Mouse (Mus musculus) lung, embryonic 15.5 days (tissue): ENCODE data around the gene Spp2. TPM values are rescaled to one million over a fixed set of nuclear protein-coding genes. Genes with fewer than 3 reads are reported as not detected.

Experiments used
- ATAC-seq: fragments of 200-750 bp; cut with Nextera tagmentation; 2 replicates; pipeline ENCODE4 v1.8.0; 2017; ENCODE audit warnings: moderate number of reproducible peaks, borderline replicate concordance; ENCODE audit not compliant: low FRiP score, low TSS enrichment; ENCODE audit errors: extremely low read depth
- H3K27ac ChIP-seq: fragments of 300-500 bp; sonication (generic); 2 replicates; pipeline ENCODE4 v1.5.1; 2015; ENCODE audit warnings: moderate library complexity, mild to moderate bottlenecking, inconsistent platforms
- H3K27me3 ChIP-seq: fragments of 300-500 bp; sonication (generic); 2 replicates; pipeline ENCODE4 v1.6.1; 2015; ENCODE audit warnings: inconsistent platforms
- H3K36me3 ChIP-seq: fragments of 300-500 bp; sonication (generic); 2 replicates; pipeline ENCODE4 v1.6.1; 2015; ENCODE audit warnings: inconsistent platforms
- H3K4me1 ChIP-seq: fragments of 300-500 bp; sonication (generic); 2 replicates; pipeline ENCODE4 v1.6.1; 2015; ENCODE audit warnings: inconsistent platforms
- H3K4me2 ChIP-seq: fragments of 300-500 bp; sonication (generic); 2 replicates; pipeline ENCODE4 v1.6.1; 2015; ENCODE audit warnings: inconsistent platforms, mild to moderate bottlenecking, moderate library complexity
- H3K4me3 ChIP-seq: fragments of 300-500 bp; sonication (generic); 2 replicates; pipeline ENCODE4 v1.5.1; 2015; ENCODE audit warnings: mild to moderate bottlenecking, inconsistent platforms
- H3K9ac ChIP-seq: fragments of 300-500 bp; sonication (generic); 2 replicates; pipeline ENCODE4 v1.6.1; 2015; ENCODE audit warnings: inconsistent platforms
- H3K9me3 ChIP-seq: fragments of 300-500 bp; sonication (generic); 2 replicates; pipeline ENCODE4 v1.6.1; 2016; ENCODE audit warnings: inconsistent platforms
- WGBS: fragments of 180-500 bp; shearing (Covaris S2); methylation state at CpG from one replicate; pipeline ENCODE4 v1.1.7; 2015; 5-methylcytosine and 5-hydroxymethylcytosine counted together
- polyA plus RNA-seq: library from polyadenylated mRNA; unstranded; fragments of >200 nt; fragmentation: Nextera tagmentation; extraction: Ambion mirVana; gene quantifications from 2 replicates; pipeline ENCODE4 v1.2.1, GENCODE M21; 2015

Spp2 gene
- polyA plus RNA-seq, 1 experiment from 2014 or later = 0.75 TPM

- Histone ChIP-seq H3K9ac (no peak overlapping the region), H3K9me3 (no peaks in the 10 kb centered on the region), H3K27me3 (no peaks in the 10 kb centered on the region), H3K4me1 (no peaks in the 10 kb centered on the region), H3K36me3 (no peaks in the 10 kb centered on the region), H3K4me2 (no peak overlapping the region), H3K27ac (no peak overlapping the region), H3K4me3 (no peak overlapping the region)
- no peak for ATAC-seq
- 71% methylated on average over 5 of the region's 5 CpGs for WGBS
These were observed 5.3 kb downstream of the Spp2 start for GRCm38 (mm10) chr1:88412013-88412412.

- H3K27me3 ChIP-seq = no peaks in the 10 kb centered on the region
- 71% methylated on average over 2 of the region's 2 CpGs for WGBS
These were observed 12.2 kb downstream of the Spp2 start for GRCm38 (mm10) chr1:88418943-88419342.

GRCm38 (mm10) chr1:88422045-88422444 lies 15.3 kb downstream of the Spp2 start:
- Histone ChIP-seq H3K27me3 (no peaks in the 10 kb centered on the region), H3K4me3 (no peak overlapping the region), H3K4me1 (0 out of 2 replicates have a peak, but pooled peaks cover 2% of the 10 kb centered on the region), H3K9ac (no peak overlapping the region), H3K27ac (no peak overlapping the region), H3K9me3 (no peaks in the 10 kb centered on the region), H3K4me2 (no peak overlapping the region), H3K36me3 (no peaks in the 10 kb centered on the region)
- WGBS = 61% methylated on average over 10 of the region's 10 CpGs
- ATAC-seq = no peak

More at GRCm38 (mm10) chr1:88418943-88419342, 12.2 kb downstream of the Spp2 start:
- no peak overlapping the region for H3K27ac ChIP-seq
- H3K36me3 ChIP-seq = no peaks in the 10 kb centered on the region
- H3K9me3 ChIP-seq = no peaks in the 10 kb centered on the region
- no peaks in the 10 kb centered on the region for H3K4me1 ChIP-seq
- H3K4me2 ChIP-seq = no peak overlapping the region
- no peak overlapping the region for H3K4me3 ChIP-seq
- H3K9ac ChIP-seq = no peak overlapping the region
- no peak for ATAC-seq

GRCm38 (mm10) chr1:88422846-88423395 lies 16.2 kb downstream of the Spp2 start:
- no peak overlapping the region for H3K9ac ChIP-seq
- 0 out of 2 replicates have a peak, but pooled peaks cover 2% of the 10 kb centered on the region for H3K4me1 ChIP-seq
- no peak overlapping the region for H3K4me3 ChIP-seq
- 59% methylated on average over 7 of the region's 7 CpGs for WGBS
- H3K4me2 ChIP-seq = no peak overlapping the region
- no peaks in the 10 kb centered on the region for H3K9me3 ChIP-seq
- H3K27ac ChIP-seq = no peak overlapping the region
- H3K27me3 ChIP-seq = no peaks in the 10 kb centered on the region
- H3K36me3 ChIP-seq = no peaks in the 10 kb centered on the region
- no peak for ATAC-seq

- Histone ChIP-seq H3K27me3 (no peaks in the 10 kb centered on the region), H3K9me3 (no peaks in the 10 kb centered on the region), H3K4me1 (peaks cover 9% of the 10 kb centered on the region), H3K27ac (no peak overlapping the region), H3K9ac (no peak overlapping the region), H3K4me2 (no peak overlapping the region), H3K4me3 (no peak overlapping the region), H3K36me3 (no peaks in the 10 kb centered on the region)
- 0 out of 2 replicates have a peak, but pooled peaks have one; percentile 41 for ATAC-seq
- 17% methylated on average over 8 of the region's 8 CpGs for WGBS
These were observed 18.0 kb downstream of the Spp2 start for GRCm38 (mm10) chr1:88424602-88425252.

GRCm38 (mm10) chr1:88427987-88428741 lies 21.4 kb downstream of the Spp2 start:
- WGBS = 44% methylated on average over 11 of the region's 11 CpGs
- peak overlapping the region; percentile 78 for H3K27ac ChIP-seq

GRCm38 (mm10) chr1:88429413-88429812 lies 22.7 kb downstream of the Spp2 start:
- no peaks in the 10 kb centered on the region for H3K9me3 ChIP-seq
- WGBS = 33% methylated on average over 1 of the region's 1 CpGs
- peak overlapping the region; percentile 78; the same call in 1 of the 2 replicates for H3K27ac ChIP-seq
- H3K4me3 ChIP-seq = no peak overlapping the region
- H3K27me3 ChIP-seq = no peaks in the 10 kb centered on the region
- H3K4me2 ChIP-seq = no peak overlapping the region
- peaks cover 9% of the 10 kb centered on the region for H3K4me1 ChIP-seq
- no peaks in the 10 kb centered on the region for H3K36me3 ChIP-seq
- no peak for ATAC-seq
- no peak overlapping the region for H3K9ac ChIP-seq

More at GRCm38 (mm10) chr1:88427987-88428741, 21.4 kb downstream of the Spp2 start:
- Histone ChIP-seq H3K4me2 (no peak overlapping the region), H3K9ac (no peak overlapping the region), H3K9me3 (no peaks in the 10 kb centered on the region), H3K36me3 (no peaks in the 10 kb centered on the region), H3K4me1 (peaks cover 9% of the 10 kb centered on the region), H3K27me3 (no peaks in the 10 kb centered on the region), H3K4me3 (no peak overlapping the region)
- ATAC-seq = peak; percentile 62; the same call in 1 of the 2 replicates

- no peaks in the 10 kb centered on the region for H3K36me3 ChIP-seq
- no peak overlapping the region for H3K4me2 ChIP-seq
- no peaks in the 10 kb centered on the region for H3K9me3 ChIP-seq
- no peaks in the 10 kb centered on the region for H3K27me3 ChIP-seq
- no peak; the same call in 1 of the 2 replicates for ATAC-seq
- peaks cover 6% of the 10 kb centered on the region for H3K4me1 ChIP-seq
- H3K9ac ChIP-seq = no peak overlapping the region
- 64% methylated on average over 4 of the region's 4 CpGs for WGBS
- H3K27ac ChIP-seq = peak overlapping the region; percentile 52
- no peak overlapping the region for H3K4me3 ChIP-seq
These were observed 24.5 kb downstream of the Spp2 start for GRCm38 (mm10) chr1:88431262-88431661.

GRCm38 (mm10) chr1:88432601-88433000 lies 25.8 kb downstream of the Spp2 start:
- Histone ChIP-seq H3K9ac (no peak overlapping the region), H3K27me3 (no peaks in the 10 kb centered on the region), H3K4me2 (no peak overlapping the region), H3K4me3 (no peak overlapping the region), H3K27ac (no peak overlapping the region), H3K9me3 (no peaks in the 10 kb centered on the region), H3K4me1 (peaks cover 12% of the 10 kb centered on the region), H3K36me3 (no peaks in the 10 kb centered on the region)
- no peak for ATAC-seq
- 45% methylated on average over 3 of the region's 3 CpGs for WGBS

GRCm38 (mm10) chr1:88433096-88433883 lies 26.5 kb downstream of the Spp2 start:
- H3K9ac ChIP-seq = no peak overlapping the region
- no peak overlapping the region for H3K4me3 ChIP-seq
- H3K9me3 ChIP-seq = no peaks in the 10 kb centered on the region
- peaks cover 12% of the 10 kb centered on the region for H3K4me1 ChIP-seq
- no peak for ATAC-seq
- H3K27ac ChIP-seq = no peak overlapping the region
- H3K36me3 ChIP-seq = no peaks in the 10 kb centered on the region
- no peak overlapping the region for H3K4me2 ChIP-seq
- WGBS = 59% methylated on average over 6 of the region's 6 CpGs
- no peaks in the 10 kb centered on the region for H3K27me3 ChIP-seq

GRCm38 (mm10) chr1:88434057-88434456 lies 27.3 kb downstream of the Spp2 start:
- H3K4me1 ChIP-seq = peaks cover 6% of the 10 kb centered on the region
- no peak overlapping the region for H3K9ac ChIP-seq
- no peaks in the 10 kb centered on the region for H3K36me3 ChIP-seq
- no peak overlapping the region for H3K27ac ChIP-seq
- no peak overlapping the region for H3K4me2 ChIP-seq
- H3K27me3 ChIP-seq = no peaks in the 10 kb centered on the region
- no peaks in the 10 kb centered on the region for H3K9me3 ChIP-seq
- no peak for ATAC-seq
- H3K4me3 ChIP-seq = no peak overlapping the region
- WGBS = 65% methylated on average over 4 of the region's 4 CpGs
